Mouse (Mus musculus) heart, adult 11 months (tissue): ENCODE results near the gene Cpt1a.

Experiments used
- DNase-seq: peaks from one replicate; pipeline ENCODE4 v3.0.0; 2022

Gene Cpt1a

GRCm38 (mm10) chr19:3322261-3322969, at the start of gene Cpt1a:
Gene Cpt1a (plus strand): TSS chr19:3322334.
- DNase-seq: peak; percentile 98

GRCm38 (mm10) chr19:3273331-3273730, 48.8 kb upstream of the Cpt1a start:
- peak; percentile 76 for DNase-seq

GRCm38 (mm10) chr19:3275744-3276365, 46.3 kb upstream of the Cpt1a start:
- DNase-seq: peak; percentile 77

GRCm38 (mm10) chr19:3281886-3282285, 40.2 kb upstream of the Cpt1a start:
- no peak for DNase-seq

GRCm38 (mm10) chr19:3282572-3283467, 39.3 kb upstream of the Cpt1a start, which contains the start of the genes Mrpl21 and Ighmbp2:
Gene Mrpl21 (plus strand): TSS chr19:3282901.
Gene Ighmbp2 (minus strand): TSS chr19:3283017.
- DNase-seq: peak; percentile 98

GRCm38 (mm10) chr19:3289006-3289405, 33.1 kb upstream of the Cpt1a start:
- no peak for DNase-seq

- DNase-seq: peak; percentile 95
Measured at GRCm38 (mm10) chr19:3292028-3292427, 30.1 kb upstream of the Cpt1a start.

GRCm38 (mm10) chr19:3292993-3293392, 29.1 kb upstream of the Cpt1a start:
- DNase-seq: no peak

GRCm38 (mm10) chr19:3295245-3295644, 26.9 kb upstream of the Cpt1a start:
- no peak for DNase-seq

- DNase-seq: no peak
Measured at GRCm38 (mm10) chr19:3297034-3297433, 25.1 kb upstream of the Cpt1a start.

- DNase-seq: no peak
Measured at GRCm38 (mm10) chr19:3297775-3298174, 24.4 kb upstream of the Cpt1a start.

- DNase-seq: no peak
Measured at GRCm38 (mm10) chr19:3304017-3304416, 18.1 kb upstream of the Cpt1a start.

- no peak for DNase-seq
Measured at GRCm38 (mm10) chr19:3307175-3307949, 14.8 kb upstream of the Cpt1a start.

GRCm38 (mm10) chr19:3319341-3319740, 2.8 kb upstream of the Cpt1a start:
- DNase-seq: no peak

GRCm38 (mm10) chr19:3320086-3320485, 2.0 kb upstream of the Cpt1a start:
- DNase-seq: no peak

- no peak for DNase-seq
Measured at GRCm38 (mm10) chr19:3320801-3321200, 1.3 kb upstream of the Cpt1a start.

- DNase-seq: peak; percentile 99
Measured at GRCm38 (mm10) chr19:3321617-3322016, 517 bp upstream of the Cpt1a start.

GRCm38 (mm10) chr19:3323201-3323621, 1.1 kb downstream of the Cpt1a start:
- DNase-seq: peak; percentile 99

- peak; percentile 99 for DNase-seq
Measured at GRCm38 (mm10) chr19:3323753-3324270, 1.7 kb downstream of the Cpt1a start.

- peak; percentile 95 for DNase-seq
Measured at GRCm38 (mm10) chr19:3324271-3324811, 2.2 kb downstream of the Cpt1a start.

- peak; percentile 100 for DNase-seq
Measured at GRCm38 (mm10) chr19:3324931-3325711, 3.0 kb downstream of the Cpt1a start.
